Mouse (Mus musculus) olfactory bulb, adult 2 months (tissue): Measurements from ENCODE around the gene Ankrd39. TPM values are rescaled to one million over a fixed set of nuclear protein-coding genes. Genes with fewer than 3 reads are reported as not detected.

Experiments used
- H3K27ac ChIP-seq: fragments of 200-500 bp; 2 replicates; pipeline ENCODE4 v1.5.1; 2012; ENCODE audit warnings: low read depth, low read length; ENCODE audit not compliant: insufficient read depth
- H3K4me1 ChIP-seq: fragments of 200-500 bp; 2 replicates; pipeline ENCODE4 v1.6.1; 2012; ENCODE audit warnings: low read length; ENCODE audit not compliant: control insufficient read depth, insufficient read depth
- H3K4me3 ChIP-seq: fragments of 200-500 bp; 2 replicates; pipeline ENCODE4 v1.5.1; 2012; ENCODE audit warnings: mild to moderate bottlenecking, low read depth, low read length, moderate library complexity; ENCODE audit not compliant: insufficient read depth
- CTCF ChIP-seq: fragments of 200-500 bp; IDR thresholded peaks from 2 replicates; pipeline ENCODE4 v1.5.1; 2012; ENCODE audit warnings: low read depth, mild to moderate bottlenecking, low read length, moderate library complexity; ENCODE audit not compliant: insufficient read depth
- POLR2A ChIP-seq: fragments of 200-500 bp; IDR thresholded peaks from 2 replicates; pipeline ENCODE4 v1.6.1; 2012; ENCODE audit warnings: mild to moderate bottlenecking, low read depth, low read length, moderate library complexity; ENCODE audit not compliant: insufficient read depth
- WGBS: fragments of 180-500 bp; shearing (Covaris S2); methylation state at CpG from one replicate; pipeline ENCODE4 v1.1.7; 2018; 5-methylcytosine and 5-hydroxymethylcytosine counted together
- polyA plus RNA-seq: library from polyadenylated mRNA; stranded (reverse); fragments of >200 nt; gene quantifications from 2 replicates; pipeline ENCODE4 v1.2.4, GENCODE M21; 2012; ENCODE audit warnings: low replicate concordance; ENCODE audit not compliant: missing spikeins, insufficient read depth, insufficient read length

The Ankrd39 gene
- polyA plus RNA-seq, 1 experiment: not detected

DNA sequence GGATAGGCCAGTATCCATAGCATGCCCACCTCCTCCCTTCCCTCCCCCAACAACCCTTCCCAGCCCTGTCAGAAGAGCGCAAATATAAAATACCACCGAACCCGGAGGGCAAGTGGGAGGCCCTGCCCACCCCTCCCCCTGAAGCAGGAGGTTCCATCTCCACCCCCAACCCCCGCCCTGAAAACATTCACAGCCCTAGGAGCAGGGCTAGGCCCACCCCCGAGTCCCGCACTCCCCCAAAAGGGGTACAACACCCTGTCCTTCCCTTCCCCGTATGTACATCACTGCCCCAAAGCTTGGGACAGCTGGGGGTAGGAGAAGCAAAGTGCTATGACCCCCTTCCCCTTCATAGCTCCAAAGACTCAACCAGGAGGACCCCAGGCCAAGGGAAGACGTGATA, 1.5 kb upstream of the Ankrd39 start:
- Histone ChIP-seq H3K4me1 (peaks cover 8% of the 10 kb centered on the region), H3K4me3 (no peak overlapping the region), H3K27ac (no peak overlapping the region)
- 69% methylated on average over 8 of the region's 8 CpGs for WGBS
- TF ChIP-seq POLR2A: no peak
- TF ChIP-seq CTCF: no peak

DNA sequence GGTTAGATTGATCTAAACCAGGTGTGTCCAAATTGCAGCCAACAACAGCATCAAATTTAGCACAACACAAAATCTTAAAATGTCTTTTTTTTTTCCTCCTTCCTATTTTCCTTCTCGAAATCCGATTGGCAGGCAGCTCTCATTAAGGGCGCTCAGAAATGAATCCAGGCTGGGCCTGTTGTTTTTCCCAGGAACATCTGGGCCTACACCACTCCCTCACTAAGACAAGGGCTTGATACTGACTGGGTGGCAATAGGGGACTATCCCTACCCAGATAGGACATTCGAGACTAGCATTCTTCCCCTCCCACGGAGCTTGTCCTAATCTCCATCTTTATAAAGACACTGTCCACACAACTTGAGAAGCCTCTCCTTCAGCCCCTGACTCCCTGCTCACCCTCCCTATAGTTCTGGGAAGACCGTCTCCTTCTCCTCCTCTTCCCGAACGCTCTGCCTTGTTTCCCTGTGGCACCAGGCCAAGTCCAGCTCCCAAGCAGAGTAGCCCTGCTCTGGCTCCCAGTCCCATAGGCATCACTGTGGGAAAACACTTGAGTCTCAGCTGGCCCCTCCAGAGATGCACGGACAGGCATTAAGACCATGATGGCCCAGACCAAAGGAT, 845 bp upstream of the Ankrd39 start:
- WGBS: 53% methylated on average over 9 of the region's 9 CpGs
- no peak overlapping the region for H3K4me3 ChIP-seq
- TF ChIP-seq POLR2A: no peak
- TF ChIP-seq CTCF: no peak
- no peak overlapping the region for H3K27ac ChIP-seq
- peaks cover 8% of the 10 kb centered on the region for H3K4me1 ChIP-seq

DNA sequence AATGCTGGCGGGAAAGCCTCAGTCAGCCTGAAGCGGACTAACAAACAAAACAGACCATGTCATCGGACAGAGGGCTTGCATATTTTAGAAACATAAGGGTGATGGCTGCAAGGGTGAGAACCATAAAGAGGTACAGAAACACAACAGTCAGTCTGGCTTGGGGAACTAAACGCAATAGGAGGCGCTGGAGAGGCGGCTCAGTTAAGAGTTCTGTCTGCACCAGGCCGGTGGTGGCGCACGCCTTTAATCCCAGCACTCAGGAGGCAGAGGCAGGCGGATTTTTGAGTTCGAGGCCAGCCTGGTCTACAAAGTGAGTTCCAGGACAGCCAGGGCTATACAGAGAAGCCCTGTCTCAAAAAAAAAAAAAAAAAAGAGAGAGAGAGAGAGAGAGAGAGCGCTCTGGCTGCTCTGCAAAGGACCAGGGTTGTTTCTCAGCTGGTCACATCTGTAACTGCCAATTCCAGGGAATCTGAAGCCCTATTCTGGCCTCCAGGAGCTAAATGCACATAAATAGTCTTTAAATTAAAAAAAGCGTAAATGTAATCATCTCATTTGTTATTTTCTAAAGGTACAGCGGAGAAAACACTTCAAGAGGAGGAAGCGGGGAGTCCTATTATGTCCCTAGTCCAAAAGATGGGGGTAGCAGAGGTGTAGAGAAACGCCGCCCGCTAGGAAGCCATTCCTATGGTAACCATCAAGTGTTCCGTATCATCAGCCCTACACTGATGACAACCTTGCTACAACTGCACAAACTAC, 1.2 kb downstream of the Ankrd39 start:
- 77% methylated on average over 19 of the region's 19 CpGs for WGBS
- Histone ChIP-seq H3K27ac (no peak overlapping the region), H3K4me3 (peak overlapping the region; percentile 83), H3K4me1 (peaks cover 8% of the 10 kb centered on the region)
- TF ChIP-seq CTCF (no peak), POLR2A (no peak)

DNA sequence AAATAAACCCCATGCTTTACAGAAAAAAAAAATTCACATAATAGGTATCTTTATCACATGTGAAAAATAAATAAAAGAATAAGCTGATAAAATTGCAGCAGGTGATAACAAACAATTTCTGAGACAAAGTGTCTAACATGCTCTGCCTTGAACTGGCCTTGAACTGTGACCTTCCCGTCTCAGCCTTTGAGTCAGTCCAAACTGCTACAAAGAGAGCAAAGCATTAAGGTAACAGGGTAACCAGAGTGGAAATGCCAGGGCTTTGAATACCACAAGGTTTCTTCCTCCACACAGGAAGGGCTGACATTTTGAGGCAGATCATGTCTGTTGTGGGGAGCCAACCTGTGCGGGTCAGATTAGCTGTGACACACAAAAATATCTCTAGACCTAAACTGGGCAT, 1.9 kb downstream of the Ankrd39 start:
- peaks cover 8% of the 10 kb centered on the region for H3K4me1 ChIP-seq
- 88% methylated on average over 2 of the region's 2 CpGs for WGBS
- no peak overlapping the region for H3K4me3 ChIP-seq
- no peak overlapping the region for H3K27ac ChIP-seq
- TF ChIP-seq CTCF (no peak), POLR2A (no peak)

DNA sequence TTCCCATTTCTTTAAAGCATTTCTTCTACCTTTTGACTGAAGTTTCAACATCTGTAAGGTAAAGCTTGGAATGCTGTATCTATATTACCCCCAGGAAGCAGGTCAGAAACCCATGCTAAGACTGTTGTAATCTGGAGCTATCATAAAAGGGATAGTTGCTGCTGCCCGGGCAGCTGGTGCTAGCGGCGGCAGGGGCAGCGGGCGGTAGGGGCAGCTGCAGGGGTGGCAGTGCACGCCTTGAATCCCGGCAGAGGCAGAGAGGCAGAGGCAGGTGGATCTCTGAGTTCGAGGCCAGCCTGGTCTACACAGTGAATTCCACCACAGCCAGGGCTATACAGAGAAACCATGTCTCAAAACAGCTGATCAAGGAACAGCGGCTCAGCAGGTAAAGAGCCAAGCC, 4.3 kb downstream of the Ankrd39 start:
- Histone ChIP-seq H3K4me3 (no peak overlapping the region), H3K4me1 (peaks cover 8% of the 10 kb centered on the region), H3K27ac (no peak overlapping the region)
- no peak for TF ChIP-seq CTCF
- no peak for TF ChIP-seq POLR2A
- 96% methylated on average over 9 of the region's 9 CpGs for WGBS

DNA sequence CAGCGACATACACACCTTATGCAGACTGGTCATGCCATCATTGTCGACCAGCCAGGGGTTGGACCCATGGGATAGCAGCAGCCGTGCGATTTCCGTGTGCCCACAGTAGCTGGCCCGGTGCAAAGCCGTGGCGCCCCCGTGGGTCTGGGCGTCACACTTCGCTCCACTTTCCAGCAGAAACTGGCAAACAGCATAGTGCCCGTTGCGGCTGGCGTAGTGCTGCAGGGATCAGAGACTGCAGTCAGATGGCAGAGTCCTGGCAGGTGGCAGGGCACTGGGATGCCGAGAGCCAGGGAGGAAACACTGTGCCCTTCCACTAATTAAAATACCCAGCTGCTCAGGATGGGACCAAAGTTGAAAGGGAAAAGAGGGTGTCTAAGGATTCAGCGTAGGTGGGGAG, 5.4 kb downstream of the Ankrd39 start:
- Histone ChIP-seq H3K4me3 (no peak overlapping the region), H3K4me1 (peaks cover 7% of the 10 kb centered on the region), H3K27ac (no peak overlapping the region)
- TF ChIP-seq POLR2A: no peak
- no peak for TF ChIP-seq CTCF
- 93% methylated on average over 16 of the region's 16 CpGs for WGBS

DNA sequence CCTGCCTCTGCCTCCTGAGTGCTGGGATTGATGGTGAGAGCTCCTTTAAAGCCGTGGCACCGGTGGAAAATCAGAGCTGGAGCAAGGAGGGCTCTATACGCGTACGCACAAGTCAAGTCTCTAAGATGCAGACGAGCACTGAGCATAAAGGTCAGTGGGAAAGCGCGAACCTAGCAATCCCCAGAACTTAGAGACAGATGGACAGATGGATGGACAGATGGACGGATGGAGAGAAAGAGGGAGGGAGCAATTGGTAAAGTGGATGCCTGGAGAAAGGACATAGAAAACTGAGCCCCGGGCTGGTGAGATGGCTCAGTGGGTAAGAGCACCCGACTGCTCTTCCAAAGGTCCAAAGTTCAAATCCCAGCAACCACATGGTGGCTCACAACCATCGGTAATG, 6.4 kb downstream of the Ankrd39 start:
- Histone ChIP-seq H3K27ac (no peak overlapping the region), H3K4me3 (no peak overlapping the region), H3K4me1 (peaks cover 11% of the 10 kb centered on the region)
- TF ChIP-seq CTCF (no peak), POLR2A (no peak)
- WGBS: 94% methylated on average over 12 of the region's 12 CpGs

DNA sequence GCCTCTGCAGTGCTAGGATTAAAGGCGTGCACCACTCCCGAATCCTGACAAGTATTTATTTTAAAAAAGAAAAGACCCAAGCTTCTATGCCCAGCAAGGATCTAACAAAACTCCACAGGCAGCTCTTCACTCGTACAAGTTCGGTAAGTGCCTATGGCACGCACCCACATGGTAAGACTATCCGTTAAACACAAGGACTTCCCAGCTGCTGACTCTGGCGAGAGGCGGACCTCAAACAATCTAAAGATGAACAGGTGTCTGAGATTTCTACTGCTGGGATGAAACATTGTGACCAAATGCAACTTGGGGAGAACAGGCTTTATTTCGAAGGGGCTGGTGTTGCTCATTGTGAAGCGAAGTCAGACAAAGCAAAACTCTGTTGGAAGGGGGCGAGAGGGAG, 7.1 kb downstream of the Ankrd39 start:
- H3K4me3 ChIP-seq: no peak overlapping the region
- H3K27ac ChIP-seq: no peak overlapping the region
- TF ChIP-seq POLR2A (no peak), CTCF (no peak)
- H3K4me1 ChIP-seq: peaks cover 14% of the 10 kb centered on the region
- 92% methylated on average over 11 of the region's 11 CpGs for WGBS

DNA sequence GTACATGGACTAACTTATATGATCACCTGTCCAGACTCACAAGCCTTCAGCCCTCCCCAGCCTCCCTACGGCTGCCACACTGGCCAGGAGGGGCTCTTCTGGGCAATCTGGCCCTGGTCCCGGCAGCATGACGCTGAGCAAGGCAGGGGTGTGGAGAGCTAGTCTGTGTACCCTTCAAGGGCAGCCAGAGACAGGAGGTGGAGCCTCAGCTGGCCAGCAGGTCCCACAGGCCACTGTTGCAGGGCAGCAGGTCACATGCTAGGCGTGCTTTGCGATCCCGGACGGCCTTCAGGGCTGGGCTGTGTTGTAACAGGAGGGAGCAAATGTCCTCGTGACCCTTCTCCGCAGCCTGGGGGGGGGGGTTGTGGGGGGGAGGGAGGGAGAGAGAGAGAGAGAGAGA, 8.1 kb downstream of the Ankrd39 start, which contains the start of gene Gm42417:
Gene Gm42417, minus strand, starts transcription at position 244 of the 400 bp plus-strand sequence.
- TF ChIP-seq POLR2A (no peak), CTCF (no peak)
- peaks cover 21% of the 10 kb centered on the region for H3K4me1 ChIP-seq
- no peak within 1 kb of the TSS for H3K4me3 ChIP-seq
- 75% methylated on average over 9 of the region's 9 CpGs for WGBS
- no peak within 1 kb of the TSS for H3K27ac ChIP-seq
